Comparison of ENCODE assay signal across 8 mouse cellular contexts in genomic region chr5:100519027-100519411, GRCm38 (mm10). TPM values are rescaled to one million over a fixed set of nuclear protein-coding genes. Genes with fewer than 3 reads are reported as not detected.
A peak's percentile ranks its signal among the peaks of the same experiment; 100 is the strongest.
DNase-seq lines count a peak whose midpoint lies in the region; ATAC-seq and TF ChIP-seq lines count a peak whose summit lies in the region.

No protein-coding gene starts in this region.

- ATAC-seq in heart, embryonic 12.5 days (ENCODE audit: insufficient number of reproducible peaks, low FRiP score): no peak
- peak; percentile 6; the same call in 1 of the 2 replicates for ATAC-seq in forebrain, embryonic 12.5 days (ENCODE audit: low FRiP score)
- no peak for ATAC-seq in liver, embryonic 15.5 days (ENCODE audit: insufficient read depth)
- ATAC-seq in CD4-positive, CD25-positive, alpha-beta regulatory T cell, adult 4 months: no peak
- no peak for ATAC-seq in cerebellum, adult (ENCODE audit: insufficient number of reproducible peaks, low FRiP score, low TSS enrichment)

- peak overlapping the region; percentile 77 for H3K4me2 ChIP-seq in heart, embryonic 12.5 days
- H3K4me2 ChIP-seq in forebrain, embryonic 12.5 days: peak overlapping the region; percentile 64
- peak overlapping the region; percentile 79 for H3K4me2 ChIP-seq in liver, embryonic 15.5 days

- H3K27ac ChIP-seq in heart, embryonic 12.5 days (ENCODE audit: poor library complexity, severe bottlenecking): peak overlapping the region; percentile 84
- H3K27ac ChIP-seq in forebrain, embryonic 12.5 days: no peak overlapping the region
- peak overlapping the region; percentile 83 for H3K27ac ChIP-seq in liver, embryonic 15.5 days (replicated peaks)

- H3K4me3 ChIP-seq in heart, embryonic 12.5 days: peak overlapping the region; percentile 93
- H3K4me3 ChIP-seq in E14TG2a.4 (replicated peaks; ENCODE audit: low read length): peak overlapping the region; percentile 91
- H3K4me3 ChIP-seq in forebrain, embryonic 12.5 days (replicated peaks): peak overlapping the region; percentile 88
- peak overlapping the region; percentile 85 for H3K4me3 ChIP-seq in liver, embryonic 15.5 days (replicated peaks)

- H3K36me3 ChIP-seq in heart, embryonic 12.5 days: peaks cover 3% of the 10 kb centered on the region; the same call in 1 of the 2 replicates
- H3K36me3 ChIP-seq in E14TG2a.4 (ENCODE audit: insufficient read depth, low read length): peaks cover 36% of the 10 kb centered on the region
- H3K36me3 ChIP-seq in forebrain, embryonic 12.5 days (replicated peaks): no peaks in the 10 kb centered on the region; the same call in 1 of the 2 replicates
- peaks cover 6% of the 10 kb centered on the region for H3K36me3 ChIP-seq in liver, embryonic 15.5 days (replicated peaks)

- WGBS in heart, embryonic 12.5 days: 8% methylated on average over 5 of the region's 5 CpGs
- WGBS in forebrain, embryonic 12.5 days: 12% methylated on average over 5 of the region's 5 CpGs
- 6% methylated on average over 5 of the region's 5 CpGs for WGBS in liver, embryonic 15.5 days (ENCODE audit: insufficient replicate concordance)

- no peaks in the 10 kb centered on the region for H3K9me3 ChIP-seq in heart, embryonic 12.5 days (replicated peaks)
- peaks cover 42% of the 10 kb centered on the region for H3K9me3 ChIP-seq in E14TG2a.4 (ENCODE audit: low read length)
- H3K9me3 ChIP-seq in forebrain, embryonic 12.5 days: no peaks in the 10 kb centered on the region
- H3K9me3 ChIP-seq in liver, embryonic 15.5 days (replicated peaks): no peaks in the 10 kb centered on the region

- H3K27me3 ChIP-seq in heart, embryonic 12.5 days (replicated peaks): peaks cover 9% of the 10 kb centered on the region
- H3K27me3 ChIP-seq in E14TG2a.4 (ENCODE audit: insufficient read depth, low read length): 0 out of 2 replicates have a peak, but pooled peaks cover 2% of the 10 kb centered on the region
- H3K27me3 ChIP-seq in forebrain, embryonic 12.5 days: 0 out of 2 replicates have a peak, but pooled peaks cover 5% of the 10 kb centered on the region
- peaks cover 26% of the 10 kb centered on the region for H3K27me3 ChIP-seq in liver, embryonic 15.5 days

- DNase-seq in heart, adult 8-10 months (ENCODE audit: low spot score): no peak
- no peak for DNase-seq in right cerebral cortex, postnatal 36 days (ENCODE audit: low spot score in 2 of 2)

- H3K9ac ChIP-seq in heart, embryonic 12.5 days: peak overlapping the region; percentile 96
- H3K9ac ChIP-seq in forebrain, embryonic 12.5 days: peak overlapping the region; percentile 85
- H3K9ac ChIP-seq in liver, embryonic 15.5 days: peak overlapping the region; percentile 81

- TF ChIP-seq CTCF in E14TG2a.4 (conservative IDR thresholded peaks at IDR 0.05; ENCODE audit: low read length): no peak

- H3K4me1 ChIP-seq in heart, embryonic 12.5 days (replicated peaks): peaks cover 22% of the 10 kb centered on the region
- H3K4me1 ChIP-seq in E14TG2a.4 (replicated peaks; ENCODE audit: low read depth, low read length): peaks cover 12% of the 10 kb centered on the region
- peaks cover 18% of the 10 kb centered on the region for H3K4me1 ChIP-seq in forebrain, embryonic 12.5 days
- peaks cover 24% of the 10 kb centered on the region for H3K4me1 ChIP-seq in liver, embryonic 15.5 days (replicated peaks)

RNA-seq across cellular contexts. Expression of gene Cops4, which starts 0.9 kb away (rescaled TPM):
- 146 and 153 TPM in 2 replicates for polyA plus RNA-seq in heart, embryonic 12.5 days (2016; fragmentation: Nextera tagmentation; extraction: Ambion mirVana)
- total RNA-seq in heart, adult 8-10 months (2022): 10 to 100 TPM; 82.5 to 94.0 (median 93.0) TPM
- polyA plus RNA-seq in forebrain, embryonic 12.5 days (2016; fragmentation: Nextera tagmentation; extraction: Ambion mirVana): 198 and 200 TPM in 2 replicates
- 65.8 and 67.6 TPM in 2 replicates for polyA plus RNA-seq in liver, embryonic 15.5 days (2015; fragmentation: Nextera tagmentation; extraction: Ambion mirVana)
- polyA plus RNA-seq in CD4-positive, CD25-positive, alpha-beta regulatory T cell, adult 4 months (2017; shearing (Covaris generic)): 100 to 1,000 TPM; 114 to 118 TPM

RNA-seq across cellular contexts. Expression of gene Lin54, which starts 18.6 kb away (rescaled TPM):
- 14.4 and 14.6 TPM in 2 replicates for polyA plus RNA-seq in heart, embryonic 12.5 days (2016; fragmentation: Nextera tagmentation; extraction: Ambion mirVana)
- total RNA-seq in heart, adult 8-10 months (2022): 10 to 100 TPM in 1 of 4 experiments, 1 to 10 TPM in 3; 7.3 to 10.3 (median 7.6) TPM
- polyA plus RNA-seq in forebrain, embryonic 12.5 days (2016; fragmentation: Nextera tagmentation; extraction: Ambion mirVana): 17.6 and 18.3 TPM in 2 replicates
- 8.8 and 9.1 TPM in 2 replicates for polyA plus RNA-seq in liver, embryonic 15.5 days (2015; fragmentation: Nextera tagmentation; extraction: Ambion mirVana)
- 1 to 10 TPM; 9.2 to 9.9 TPM for polyA plus RNA-seq in CD4-positive, CD25-positive, alpha-beta regulatory T cell, adult 4 months (2017; shearing (Covaris generic))

RNA-seq across cellular contexts. Expression of gene Plac8, which starts 53.0 kb away (rescaled TPM):
- polyA plus RNA-seq in heart, embryonic 12.5 days (2016; fragmentation: Nextera tagmentation; extraction: Ambion mirVana): 3.8 and 4.5 TPM in 2 replicates
- 1 to 10 TPM in 3 of 4 experiments, under 1 TPM in 1; 0.50 to 2.1 (median 1.1) TPM for total RNA-seq in heart, adult 8-10 months (2022)
- polyA plus RNA-seq in forebrain, embryonic 12.5 days (2016; fragmentation: Nextera tagmentation; extraction: Ambion mirVana): 0.56 and 0.63 TPM in 2 replicates
- polyA plus RNA-seq in liver, embryonic 15.5 days (2015; fragmentation: Nextera tagmentation; extraction: Ambion mirVana): 61.5 and 83.9 TPM in 2 replicates
- polyA plus RNA-seq in CD4-positive, CD25-positive, alpha-beta regulatory T cell, adult 4 months (2017; shearing (Covaris generic)): 10 to 100 TPM in 1 of 2 experiments, 1 to 10 TPM in 1; 2.9 to 12.0 TPM
